Mouse (Mus musculus) kidney, postnatal 4 days (tissue): ENCODE measurements around the gene Cnr2.

Experiments
- DNase-seq, 2 experiments: peaks; one replicate each; pipeline ENCODE4 v3.0.0; 2021; ENCODE audit warnings: mixed read lengths in 2 of 2

Gene Cnr2

GRCm38 (mm10) chr4:135895071-135895571 is at the start of gene Cnr2:
Gene Cnr2, plus strand, starts transcription at chr4:135895394.
- DNase-seq: no peak

DNA sequence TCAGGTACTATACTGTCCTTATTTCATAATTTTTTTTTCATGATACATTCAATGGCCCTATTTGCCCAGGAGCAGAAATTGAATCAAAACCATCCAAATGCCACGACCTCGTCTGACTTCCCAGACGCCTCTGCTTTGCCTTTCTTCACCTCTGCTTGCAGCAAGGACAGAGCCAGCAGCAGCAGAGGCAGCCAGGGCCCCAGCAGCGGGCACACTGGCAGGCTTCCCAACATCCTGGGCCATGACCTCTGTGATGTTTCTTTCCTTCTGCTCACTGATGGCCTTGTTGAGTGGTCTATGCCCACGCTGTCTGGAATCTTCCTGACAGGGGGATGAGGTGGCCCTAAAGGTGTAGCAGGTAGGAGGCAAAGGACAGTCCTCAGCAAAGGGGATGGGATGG is 47.6 kb upstream of the Cnr2 start:
- no peak for DNase-seq

DNA sequence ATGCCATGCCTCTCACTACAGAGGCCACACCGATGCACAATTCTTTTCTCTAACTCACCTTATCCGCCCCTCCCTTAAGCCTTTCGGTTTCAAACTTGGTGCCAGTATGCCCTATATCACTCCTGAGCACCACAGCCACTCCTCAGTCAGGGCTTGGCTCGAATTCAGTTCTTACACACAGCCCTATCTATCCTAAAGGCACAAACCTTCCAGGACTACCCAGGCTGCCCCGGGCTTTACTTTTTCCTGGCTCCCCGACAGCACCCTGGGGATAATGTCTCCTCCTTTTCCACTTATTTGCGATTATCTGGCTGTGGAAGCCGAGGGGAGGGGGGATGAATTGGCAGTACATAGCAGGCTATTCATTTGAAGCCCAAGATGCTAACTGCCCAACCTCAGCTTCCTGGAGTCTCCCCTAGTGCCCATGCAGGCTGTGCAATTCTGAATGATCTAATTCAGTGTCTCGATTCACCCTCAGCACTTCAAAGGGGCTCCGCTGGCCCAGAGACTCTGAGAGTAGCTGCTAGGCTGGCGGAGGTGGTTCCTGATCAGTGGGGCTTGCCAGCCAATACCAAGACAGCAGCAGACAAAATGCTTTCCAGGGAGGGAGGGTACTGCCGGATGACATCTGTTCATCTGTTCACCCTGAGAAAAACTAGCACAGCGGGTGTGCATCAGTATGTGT is 44.6 kb upstream of the Cnr2 start:
- DNase-seq: no peak

- DNase-seq: no peak
Observed at GRCm38 (mm10) chr4:135851942-135852341, 43.3 kb upstream of the Cnr2 start.

GRCm38 (mm10) chr4:135853987-135854546 is 41.1 kb upstream of the Cnr2 start:
- no peak for DNase-seq

GRCm38 (mm10) chr4:135854630-135855029 is 40.6 kb upstream of the Cnr2 start:
- no peak for DNase-seq

DNA sequence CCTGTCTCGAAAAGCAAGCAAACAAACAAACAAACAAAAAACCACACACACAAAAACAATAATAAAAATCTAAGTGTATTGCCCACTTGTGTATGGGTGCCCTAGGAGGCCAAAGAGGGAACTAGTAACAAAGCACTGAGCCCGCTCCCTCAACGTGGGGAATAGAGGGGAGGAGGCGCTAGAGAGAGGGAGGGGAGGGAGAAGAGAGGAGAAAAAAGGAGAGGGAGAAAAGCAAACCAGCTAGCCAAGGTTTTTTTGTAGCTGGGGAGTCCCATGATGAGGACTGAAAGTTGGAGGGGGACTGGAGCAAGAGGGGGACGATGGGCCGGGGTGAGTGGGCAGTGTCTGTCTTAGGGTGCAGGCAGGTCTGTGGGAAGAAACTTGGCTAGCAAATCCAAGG is 40.1 kb upstream of the Cnr2 start:
- peak in 1 of 2 experiments; percentile 58 for DNase-seq

DNA sequence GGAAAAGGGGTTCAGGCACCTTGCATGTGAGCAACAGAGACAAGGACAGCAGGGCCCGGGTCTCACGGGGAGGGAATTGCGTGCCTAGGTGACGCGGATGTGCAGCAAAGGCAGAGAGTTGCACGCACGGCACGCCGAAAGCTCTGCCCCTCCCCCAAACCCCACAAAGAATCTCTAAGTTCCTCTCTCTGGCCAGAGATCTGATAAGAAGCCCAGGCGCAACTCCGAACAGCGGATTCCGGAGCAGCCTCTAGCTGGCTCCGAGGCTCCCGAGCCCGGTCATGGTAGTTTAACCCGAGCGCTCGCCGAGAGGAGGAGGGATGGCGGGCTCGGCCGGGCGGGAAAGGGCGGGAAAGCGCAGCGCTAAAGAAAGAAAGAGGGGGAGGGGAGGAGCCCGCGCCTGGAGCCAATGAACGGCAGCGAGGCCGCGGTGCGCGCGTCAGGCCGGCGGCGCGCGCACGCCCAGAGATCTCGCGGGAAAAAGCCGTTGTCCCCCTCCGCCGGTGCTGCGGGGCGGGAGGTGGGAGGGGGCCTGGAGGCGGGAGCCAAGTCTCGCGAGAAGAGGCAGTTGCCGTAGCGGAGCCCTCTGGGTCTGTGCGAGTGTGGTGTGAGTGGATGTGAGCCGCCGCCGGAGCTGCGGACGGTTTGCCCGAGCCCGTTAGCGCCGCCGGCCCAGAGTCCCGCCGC is 39.5 kb upstream of the Cnr2 start, which contains the start of gene Srsf10:
TSS of gene Srsf10 (plus strand) at position 212 of the 687 bp plus-strand sequence.
- DNase-seq: peak; percentile 96 to 99

DNA sequence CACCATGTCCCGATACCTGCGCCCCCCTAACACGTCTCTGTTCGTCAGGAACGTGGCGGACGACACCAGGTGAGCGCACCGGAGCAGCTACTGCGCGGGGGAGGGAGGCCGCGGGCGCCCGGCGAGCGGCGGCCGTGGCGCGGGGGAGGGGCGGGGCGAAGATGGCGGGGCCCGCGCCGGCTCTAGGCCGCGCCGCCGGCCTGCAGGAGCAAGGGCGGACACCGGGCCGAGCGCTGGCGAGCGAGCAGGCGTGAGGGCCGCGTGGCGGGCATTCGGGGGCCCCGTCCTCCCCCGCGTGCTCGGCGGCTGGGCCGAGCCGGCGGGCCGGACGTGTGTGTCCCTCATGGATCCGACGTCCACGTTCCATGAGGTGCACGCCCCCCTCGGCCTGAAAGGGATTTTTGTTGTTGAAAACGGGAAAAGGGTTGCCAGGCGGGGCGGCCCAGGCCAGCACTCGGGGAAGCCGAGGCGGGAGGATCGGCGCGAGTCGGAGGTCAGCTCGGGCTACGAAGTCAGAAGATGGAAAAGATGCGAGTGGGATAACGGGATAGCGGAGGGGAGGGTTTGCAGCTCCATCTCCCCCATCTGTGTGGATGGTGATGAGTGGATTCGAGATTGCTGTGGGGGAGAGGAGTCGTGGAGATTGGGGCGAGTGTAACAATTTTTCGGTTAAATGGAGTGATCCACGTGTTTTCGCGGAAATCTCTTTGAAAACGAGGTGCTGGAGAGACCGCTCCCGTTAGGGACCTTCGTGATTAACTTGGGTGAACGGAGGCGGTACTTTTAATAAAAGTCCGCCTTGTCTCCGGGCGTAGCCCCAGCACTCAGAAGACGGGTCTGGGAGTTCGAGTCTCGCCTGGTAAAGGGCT is 38.7 kb upstream of the Cnr2 start:
- peak; percentile 77 to 88 for DNase-seq

DNA sequence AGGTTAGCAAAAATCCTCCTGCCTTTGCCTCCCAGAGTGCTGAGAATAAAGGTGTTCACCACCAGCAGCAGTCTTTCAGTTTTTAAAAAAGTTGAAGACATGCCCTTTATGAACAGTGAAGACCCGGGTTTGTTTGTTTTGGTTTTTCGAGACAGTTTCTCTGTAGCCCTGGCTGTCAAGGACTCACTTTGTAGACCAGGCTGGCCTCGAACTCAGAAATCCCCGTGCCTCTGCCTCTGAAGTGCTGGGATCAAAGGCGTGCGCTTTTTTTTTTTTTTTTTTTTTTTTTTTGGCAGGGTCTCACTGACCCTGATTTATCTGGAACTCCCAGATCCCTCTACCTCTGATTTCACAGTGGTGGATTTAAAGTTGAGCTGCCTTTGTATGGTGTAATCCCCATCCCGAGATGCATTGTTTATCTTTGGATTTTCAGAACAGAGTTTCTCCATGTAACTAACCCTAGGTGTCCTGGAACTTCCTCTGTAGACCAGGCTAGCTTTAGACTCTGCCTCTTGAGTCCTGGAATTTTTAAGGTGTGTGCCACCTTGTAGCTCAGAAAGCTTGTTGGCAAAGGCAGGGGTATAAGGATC is 37.5 kb upstream of the Cnr2 start:
- DNase-seq: no peak

GRCm38 (mm10) chr4:135868996-135869395 is 26.2 kb upstream of the Cnr2 start:
- no peak for DNase-seq

- no peak for DNase-seq
Observed at GRCm38 (mm10) chr4:135870227-135871023, 24.8 kb upstream of the Cnr2 start.

- DNase-seq: no peak
Observed at GRCm38 (mm10) chr4:135872015-135872414, 23.2 kb upstream of the Cnr2 start.

DNA sequence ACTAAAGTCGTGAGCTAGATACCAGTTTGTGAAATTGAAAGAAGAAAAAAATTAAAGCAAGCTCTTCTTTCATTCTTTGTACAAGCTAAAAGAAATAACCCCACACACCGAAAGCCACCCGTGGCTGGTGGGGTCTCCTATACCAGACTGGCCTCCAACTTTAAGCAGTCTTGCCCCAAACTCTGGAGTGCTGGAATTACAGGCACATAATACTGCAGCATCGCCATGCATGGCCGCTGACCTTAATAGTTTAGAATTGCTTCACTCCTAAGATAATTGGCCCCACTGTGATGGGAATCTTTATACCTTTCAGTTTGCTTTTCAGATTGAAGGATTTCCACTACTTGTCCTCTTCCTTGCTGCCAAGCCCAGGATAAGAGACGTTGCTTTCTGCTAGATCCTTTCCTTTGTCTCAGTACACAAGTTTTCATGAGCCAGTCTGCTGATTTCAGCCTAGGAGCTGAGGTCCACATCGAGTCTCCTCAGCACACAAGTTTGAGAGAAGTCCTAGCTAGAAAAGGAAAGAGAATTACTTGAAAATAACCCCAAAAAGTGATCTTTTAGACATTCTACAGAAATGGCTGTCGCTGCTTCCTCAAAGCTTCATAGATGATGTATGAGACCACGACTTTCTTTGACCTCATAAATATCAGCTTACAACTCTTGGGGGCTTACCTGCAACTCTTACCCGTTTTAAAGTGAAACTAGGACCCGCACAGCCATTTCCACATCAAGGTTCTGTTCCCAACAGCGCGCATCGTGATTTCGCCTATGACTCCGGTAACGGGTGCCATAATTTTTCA is 22.4 kb upstream of the Cnr2 start:
- peak in 1 of 2 experiments; percentile 38 for DNase-seq

DNA sequence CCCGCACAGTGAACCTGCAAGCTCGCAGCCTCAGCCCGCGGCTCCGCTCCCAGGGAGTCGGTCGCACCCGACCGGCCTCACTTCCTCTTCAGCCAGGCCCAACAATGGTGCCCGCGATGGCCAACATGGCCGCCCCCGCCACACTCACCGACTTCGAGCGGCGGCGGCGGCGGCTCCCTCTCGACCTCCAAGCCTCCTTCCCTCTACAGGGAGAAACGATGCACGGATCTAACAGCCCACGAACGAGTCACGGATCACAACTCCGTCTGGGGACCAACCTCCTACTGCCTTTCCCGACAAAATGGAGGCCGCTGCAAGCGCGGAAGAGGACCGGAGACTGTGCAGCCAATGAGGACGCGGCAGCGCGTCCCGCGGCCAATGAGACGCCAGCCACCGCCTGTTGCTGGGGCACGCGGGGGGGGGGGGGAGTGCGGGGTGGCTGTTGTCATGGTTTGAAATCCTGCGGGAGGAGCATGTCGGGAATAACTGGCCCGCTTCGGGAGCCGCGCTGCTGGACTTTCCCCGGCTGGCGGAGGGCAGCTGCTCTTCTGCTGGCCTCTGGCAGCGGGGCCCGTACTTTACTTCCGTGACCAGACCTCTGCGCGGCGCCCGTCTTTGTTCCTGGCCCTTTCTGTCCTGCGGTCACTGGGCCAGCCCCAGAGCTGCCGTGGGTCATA is 21.5 kb upstream of the Cnr2 start, which contains the start of gene Pnrc2:
TSS of gene Pnrc2 (minus strand) at position 325 of the 677 bp plus-strand sequence.
- DNase-seq: peak; percentile 89 to 96

- no peak for DNase-seq
Observed at GRCm38 (mm10) chr4:135874564-135875535, 20.3 kb upstream of the Cnr2 start.

- no peak for DNase-seq
Observed at GRCm38 (mm10) chr4:135875546-135875945, 19.6 kb upstream of the Cnr2 start.

DNA sequence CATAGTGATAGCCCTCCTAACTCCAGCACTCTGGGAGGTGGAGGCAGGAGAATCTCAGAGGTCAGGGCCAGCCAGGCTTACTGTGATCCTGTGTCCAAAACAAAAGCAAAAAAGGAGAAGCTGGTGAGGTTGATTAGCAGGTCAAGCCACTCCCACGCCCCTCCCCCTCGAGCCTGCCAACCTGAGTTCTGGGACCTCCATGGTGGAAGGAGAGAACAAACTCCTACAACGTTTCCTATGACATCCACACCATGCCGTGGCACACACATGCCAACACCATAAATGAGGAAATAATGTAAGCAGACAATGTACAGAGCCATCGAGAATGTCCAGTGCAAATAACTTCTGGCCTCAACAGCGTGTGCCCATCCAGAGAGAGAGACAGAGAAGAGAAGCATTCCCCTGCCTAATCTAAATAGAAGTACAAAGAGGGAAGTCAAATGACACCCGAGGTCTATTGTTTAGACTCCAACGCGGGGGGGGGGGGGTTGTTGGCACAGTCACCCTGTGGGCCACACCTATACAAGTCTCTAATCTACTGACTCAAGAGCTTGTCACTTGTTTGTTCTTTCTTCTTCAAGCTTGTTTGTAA is 19.1 kb upstream of the Cnr2 start:
- DNase-seq: peak; percentile 80 to 86
